ENCODE assay signal across 7 mouse cellular contexts in the genomic region with DNA sequence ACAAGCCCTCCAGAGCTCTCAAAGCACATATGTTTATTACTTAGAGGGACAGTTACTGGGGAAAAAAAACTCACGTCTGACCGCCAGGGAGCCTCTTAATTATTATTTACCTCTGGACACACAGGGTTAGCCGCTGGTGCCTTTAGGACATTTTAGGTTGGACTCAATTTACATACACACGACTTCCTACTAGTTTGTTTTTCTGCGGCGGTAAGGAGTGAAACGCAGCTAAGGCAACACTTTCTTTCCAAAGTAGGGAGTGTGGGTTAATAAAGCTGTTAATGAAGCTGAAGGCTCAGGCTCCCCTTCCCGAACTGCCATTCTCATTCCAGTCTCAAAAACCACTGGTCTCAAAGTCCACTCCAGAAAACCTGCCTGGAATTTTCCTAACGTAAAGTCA.
A peak's percentile ranks its signal among the peaks of the same experiment; 100 is the strongest.
DNase-seq lines count a peak whose midpoint lies in the region; ATAC-seq and TF ChIP-seq lines count a peak whose summit lies in the region.

No protein-coding gene starts in this region.

- no peaks in the 10 kb centered on the region for H3K27me3 ChIP-seq in neural tube, embryonic 11.5 days (ENCODE audit: control insufficient read depth, insufficient read depth, low read length)
- H3K27me3 ChIP-seq in forebrain, embryonic 13.5 days = no peaks in the 10 kb centered on the region
- no peaks in the 10 kb centered on the region for H3K27me3 ChIP-seq in limb, embryonic 14.5 days (ENCODE audit: control insufficient read depth, insufficient read depth, low read length)
- H3K27me3 ChIP-seq in stomach, embryonic 16.5 days (ENCODE audit: control insufficient read depth, insufficient read depth, low read length) = no peaks in the 10 kb centered on the region

- no peak for TF ChIP-seq POLR2A in limb, embryonic 14.5 days (IDR thresholded peaks at IDR 0.05; ENCODE audit: borderline replicate concordance, extremely low read depth, insufficient read depth, insufficient read length)

- H3K9me3 ChIP-seq in neural tube, embryonic 11.5 days (ENCODE audit: control insufficient read depth, low read length) = no peaks in the 10 kb centered on the region
- peaks cover 4% of the 10 kb centered on the region; the same call in 1 of the 2 replicates for H3K9me3 ChIP-seq in forebrain, embryonic 13.5 days (replicated peaks)
- no peaks in the 10 kb centered on the region for H3K9me3 ChIP-seq in limb, embryonic 14.5 days (ENCODE audit: control insufficient read depth, low read length)
- H3K9me3 ChIP-seq in stomach, embryonic 16.5 days (replicated peaks; ENCODE audit: control insufficient read depth, low read length) = no peaks in the 10 kb centered on the region

- peaks cover 18% of the 10 kb centered on the region for H3K4me1 ChIP-seq in neural tube, embryonic 11.5 days (ENCODE audit: control insufficient read depth, insufficient read depth, low read length)
- H3K4me1 ChIP-seq in forebrain, embryonic 13.5 days = peaks cover 30% of the 10 kb centered on the region
- peaks cover 29% of the 10 kb centered on the region for H3K4me1 ChIP-seq in limb, embryonic 14.5 days (ENCODE audit: control insufficient read depth, insufficient read depth, low read length)
- peaks cover 32% of the 10 kb centered on the region for H3K4me1 ChIP-seq in stomach, embryonic 16.5 days (ENCODE audit: control insufficient read depth, insufficient read depth, low read length)

- no peak for DNase-seq in neural tube, embryonic 11.5 days (ENCODE audit: low spot score)
- no peak for DNase-seq in neural tube, embryonic 10.5 days (ENCODE audit: extremely low spot score, low spot score)
- no peak for DNase-seq in limb, embryonic 14.5 days (ENCODE audit: low spot score)
- no peak for DNase-seq in adrenal gland, adult 18-20 months (ENCODE audit: low spot score in 2 of 2)
- DNase-seq in thymus, adult 18-20 months = no peak

- WGBS in neural tube, embryonic 11.5 days = under 1% methylated on average over 9 of the region's 9 CpGs
- 0% methylated on average over 9 of the region's 9 CpGs for WGBS in forebrain, embryonic 13.5 days
- 2% methylated on average over 9 of the region's 9 CpGs for WGBS in limb, embryonic 14.5 days
- WGBS in stomach, embryonic 16.5 days = 5% methylated on average over 9 of the region's 9 CpGs

- peak overlapping the region; percentile 23 for H3K9ac ChIP-seq in neural tube, embryonic 11.5 days (ENCODE audit: low read length)
- peak overlapping the region; percentile 54 for H3K9ac ChIP-seq in forebrain, embryonic 13.5 days
- H3K9ac ChIP-seq in limb, embryonic 14.5 days (ENCODE audit: low read depth, low read length, severe bottlenecking) = peak overlapping the region; percentile 50
- peak overlapping the region; percentile 71 for H3K9ac ChIP-seq in stomach, embryonic 16.5 days (ENCODE audit: low read length)

- H3K4me3 ChIP-seq in neural tube, embryonic 11.5 days (ENCODE audit: low read depth, low read length) = peak overlapping the region; percentile 18
- H3K4me3 ChIP-seq in forebrain, embryonic 13.5 days = peak overlapping the region; percentile 41
- H3K4me3 ChIP-seq in limb, embryonic 14.5 days (replicated peaks; ENCODE audit: low read length) = peak overlapping the region; percentile 37
- peak overlapping the region; percentile 51 for H3K4me3 ChIP-seq in stomach, embryonic 16.5 days (replicated peaks; ENCODE audit: low read length)

- peak overlapping the region; percentile 83; the same call in 1 of the 2 replicates for H3K27ac ChIP-seq in neural tube, embryonic 11.5 days (ENCODE audit: low read depth, low read length)
- peak overlapping the region; percentile 62 for H3K27ac ChIP-seq in forebrain, embryonic 13.5 days
- peak overlapping the region; percentile 75 for H3K27ac ChIP-seq in limb, embryonic 14.5 days (replicated peaks; ENCODE audit: low read depth, low read length)
- H3K27ac ChIP-seq in stomach, embryonic 16.5 days (ENCODE audit: low read length) = peak overlapping the region; percentile 93

- H3K4me2 ChIP-seq in neural tube, embryonic 11.5 days (ENCODE audit: low read depth) = peak overlapping the region; percentile 33
- peak overlapping the region; percentile 70 for H3K4me2 ChIP-seq in forebrain, embryonic 13.5 days
- H3K4me2 ChIP-seq in limb, embryonic 14.5 days (replicated peaks; ENCODE audit: low read depth, low read length, severe bottlenecking) = peak overlapping the region; percentile 62
- peak overlapping the region; percentile 72 for H3K4me2 ChIP-seq in stomach, embryonic 16.5 days (ENCODE audit: low read depth, low read length)

- no peaks in the 10 kb centered on the region; the same call in 1 of the 2 replicates for H3K36me3 ChIP-seq in neural tube, embryonic 11.5 days (ENCODE audit: control insufficient read depth, insufficient read depth, low read length)
- no peaks in the 10 kb centered on the region; the same call in 1 of the 2 replicates for H3K36me3 ChIP-seq in forebrain, embryonic 13.5 days (ENCODE audit: poor library complexity, severe bottlenecking)
- peaks cover 15% of the 10 kb centered on the region for H3K36me3 ChIP-seq in limb, embryonic 14.5 days (ENCODE audit: control insufficient read depth, insufficient read depth, low read length)
- 0 out of 2 replicates have a peak, but pooled peaks cover 10% of the 10 kb centered on the region for H3K36me3 ChIP-seq in stomach, embryonic 16.5 days (ENCODE audit: control insufficient read depth, insufficient read depth, low read length)

- no peak for ATAC-seq in neural tube, embryonic 11.5 days (ENCODE audit: insufficient read depth, low FRiP score, low TSS enrichment)
- ATAC-seq in forebrain, embryonic 13.5 days = no peak
- 0 out of 2 replicates have a peak, but pooled peaks have one; percentile 16 for ATAC-seq in limb, embryonic 14.5 days (ENCODE audit: low FRiP score, low read depth)
- ATAC-seq in stomach, embryonic 16.5 days (ENCODE audit: insufficient read depth, low FRiP score) = no peak
